Mouse (Mus musculus) c-Kit-positive CD71-negative TER-119-negative erythroid progenitor cells, embryonic 14.5 days (primary cell): ENCODE measurements around the gene Mmp11.
"Not testable (repeated sequence)": the region's sequence is repeated elsewhere in the genome, so short reads cannot be mapped to it uniquely, and the experiment has no call there.

Experiments
- DNase-seq: peaks from one replicate; pipeline ENCODE4 v3.0.0-alpha.2; 2013; ENCODE audit warnings: low read depth

Gene Mmp11

GRCm38 (mm10) chr10:75897373-75897772, 38.9 kb downstream of the Mmp11 start:
- DNase-seq = peak; percentile 36

DNA sequence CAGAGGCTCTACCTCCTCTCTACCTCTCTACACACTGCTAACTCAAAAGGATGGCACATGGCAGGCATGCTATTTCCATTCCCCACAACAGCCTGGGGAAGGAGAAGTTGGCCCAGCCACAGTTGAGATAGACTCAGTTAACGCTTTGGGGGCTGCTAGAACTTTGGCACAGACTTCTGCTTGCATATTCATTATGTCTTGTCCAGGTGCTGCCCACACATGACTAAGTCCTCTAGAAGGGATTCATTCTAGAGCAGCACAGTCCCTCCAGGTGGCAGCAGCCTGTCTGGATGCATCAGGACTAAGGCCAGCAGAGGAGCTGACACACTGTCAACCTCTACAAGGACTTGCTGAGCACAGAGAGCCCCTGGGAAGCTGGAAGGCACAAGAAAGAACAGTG, 40.1 kb downstream of the Mmp11 start:
- no peak for DNase-seq

DNA sequence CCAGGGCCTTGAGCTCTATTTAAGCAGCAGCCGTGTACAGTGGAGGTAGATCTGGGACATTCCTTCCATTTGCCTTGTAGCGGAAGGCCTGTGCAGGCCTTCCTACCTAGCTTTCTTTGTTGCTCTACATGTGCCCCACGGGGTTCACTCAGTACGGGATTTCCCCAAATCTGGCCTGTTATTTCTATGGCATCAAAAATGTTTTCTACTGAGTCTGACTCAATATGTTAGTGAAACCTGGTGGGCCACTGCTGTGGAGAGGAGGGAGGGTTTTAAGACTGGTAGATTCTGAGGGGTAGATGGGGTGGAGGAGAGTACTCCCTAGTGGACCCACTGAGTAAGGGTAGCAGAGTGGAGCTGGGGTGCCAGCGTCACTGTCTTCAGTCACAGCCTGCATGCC, 40.6 kb downstream of the Mmp11 start:
- DNase-seq = no peak

- DNase-seq = no peak
Measured at GRCm38 (mm10) chr10:75894601-75895000, 41.7 kb downstream of the Mmp11 start.

GRCm38 (mm10) chr10:75893089-75893750, 43.1 kb downstream of the Mmp11 start, which contains the start of gene Derl3:
Gene Derl3 (plus strand): TSS chr10:75893413.
- peak; percentile 96 for DNase-seq

- no peak for DNase-seq
Measured at GRCm38 (mm10) chr10:75889406-75890153, 46.7 kb downstream of the Mmp11 start.

DNA sequence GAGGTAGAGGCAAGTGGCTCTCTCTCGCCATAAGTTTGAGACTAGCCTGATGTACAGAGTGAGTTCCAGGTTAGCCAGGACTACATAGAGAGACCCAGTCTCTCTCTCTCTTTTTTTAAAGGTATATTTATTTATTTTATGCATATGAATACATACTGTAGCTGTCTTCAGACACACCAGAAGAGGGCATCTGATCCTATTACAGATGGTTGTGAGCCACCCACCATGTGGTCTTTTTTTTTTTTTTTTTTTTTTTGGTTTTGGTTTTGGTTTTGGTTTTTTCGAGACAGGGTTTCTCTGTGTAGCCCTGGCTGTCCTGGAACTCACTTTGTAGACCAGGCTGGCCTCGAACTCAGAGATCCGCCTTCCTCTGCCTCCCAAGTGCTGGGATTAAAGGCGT, 48.8 kb downstream of the Mmp11 start:
- DNase-seq = not testable (repeated sequence)

GRCm38 (mm10) chr10:75884742-75885141, 51.6 kb downstream of the Mmp11 start:
- no peak for DNase-seq

DNA sequence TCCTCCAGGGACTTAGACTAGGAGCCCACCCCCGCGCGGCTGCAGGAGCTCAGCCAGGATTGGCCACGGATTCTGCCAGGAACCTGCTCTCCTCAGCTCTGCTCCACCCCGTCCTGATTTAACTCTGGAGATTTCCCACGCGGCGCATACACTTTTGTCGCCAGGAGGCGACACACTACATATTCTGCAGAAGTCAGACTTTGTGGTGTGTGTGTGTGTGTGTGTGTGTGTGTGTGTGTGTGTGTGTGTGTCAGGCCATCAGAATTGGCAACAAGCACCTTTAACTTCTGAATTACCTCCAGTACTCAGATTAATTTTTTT, 53.1 kb downstream of the Mmp11 start:
- DNase-seq = peak; percentile 49

DNA sequence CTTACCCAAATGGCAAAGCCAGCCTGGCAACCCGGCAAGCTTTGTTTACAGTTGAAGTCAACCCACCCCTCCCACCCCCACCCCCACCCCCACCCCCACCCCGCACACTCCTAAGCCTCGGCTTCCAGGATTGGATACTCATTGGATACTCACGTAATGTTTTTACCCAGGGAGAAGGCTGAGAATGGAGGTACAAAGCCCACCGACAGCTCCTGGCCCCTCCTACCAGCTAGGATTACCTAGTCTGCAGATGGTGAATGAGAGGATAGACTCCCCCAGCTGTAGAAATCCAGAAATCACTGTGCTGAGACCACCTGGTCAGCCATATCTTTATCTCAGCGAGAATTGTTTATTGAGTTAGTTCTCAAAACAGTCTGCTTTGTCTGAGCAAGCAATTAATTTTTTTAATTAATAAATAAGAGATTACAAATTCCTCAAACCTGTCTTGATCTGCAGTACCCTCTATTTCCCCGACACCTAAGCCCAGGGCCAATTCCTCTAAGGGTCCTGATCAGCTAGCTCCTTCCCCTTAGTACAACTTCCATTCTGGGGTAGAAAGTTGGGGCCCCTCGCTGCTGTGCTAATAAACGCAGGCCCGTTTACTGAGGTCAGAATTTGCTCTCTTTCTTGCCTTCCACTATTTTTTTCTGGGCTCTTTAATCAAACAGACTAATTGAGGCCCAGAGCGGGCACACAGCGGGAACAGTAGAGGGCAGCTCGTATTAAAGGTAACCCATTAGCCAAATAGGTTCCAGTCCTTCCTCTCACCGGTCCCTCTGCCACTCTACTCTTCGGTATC, 53.7 kb downstream of the Mmp11 start:
- no peak for DNase-seq

GRCm38 (mm10) chr10:75881578-75882432, 54.5 kb downstream of the Mmp11 start:
- no peak for DNase-seq

DNA sequence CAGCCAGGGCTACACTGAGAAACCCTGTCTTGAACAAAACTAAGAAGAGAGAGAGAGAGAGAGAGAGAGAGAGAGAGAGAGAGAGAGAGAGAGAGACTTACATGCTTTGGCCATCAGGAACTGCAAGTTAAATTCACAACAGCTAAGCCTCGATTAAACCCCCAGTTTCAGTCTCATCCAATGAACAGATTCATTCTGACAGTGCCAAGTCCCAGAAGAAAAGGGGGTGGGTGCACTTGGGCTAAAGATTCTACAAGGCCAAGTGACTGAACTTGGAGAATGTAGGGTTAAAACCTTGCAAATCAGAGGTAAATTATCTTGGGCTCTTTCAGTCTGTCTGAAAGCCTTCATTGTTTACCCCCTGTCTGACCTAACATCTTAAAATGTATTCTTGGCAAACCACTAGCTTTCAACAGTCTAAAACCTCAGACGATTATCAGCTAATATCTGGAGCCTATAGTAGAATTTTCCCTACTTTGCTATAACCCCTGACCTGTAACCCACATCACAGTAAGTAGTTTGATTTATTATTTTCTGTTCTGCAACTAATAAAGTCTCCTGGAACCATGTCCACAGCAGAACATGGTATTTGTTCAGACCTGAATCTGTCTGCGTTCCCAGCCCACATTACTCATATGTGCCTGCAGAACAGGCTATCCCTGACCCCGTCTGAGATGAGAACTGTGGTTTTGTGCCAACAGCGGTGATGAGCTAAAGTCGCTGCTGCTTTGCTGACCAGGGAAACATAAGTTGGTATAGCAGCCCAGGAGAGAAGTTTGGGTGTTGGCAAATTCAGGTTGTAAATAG, 55.3 kb downstream of the Mmp11 start:
- DNase-seq = no peak

DNA sequence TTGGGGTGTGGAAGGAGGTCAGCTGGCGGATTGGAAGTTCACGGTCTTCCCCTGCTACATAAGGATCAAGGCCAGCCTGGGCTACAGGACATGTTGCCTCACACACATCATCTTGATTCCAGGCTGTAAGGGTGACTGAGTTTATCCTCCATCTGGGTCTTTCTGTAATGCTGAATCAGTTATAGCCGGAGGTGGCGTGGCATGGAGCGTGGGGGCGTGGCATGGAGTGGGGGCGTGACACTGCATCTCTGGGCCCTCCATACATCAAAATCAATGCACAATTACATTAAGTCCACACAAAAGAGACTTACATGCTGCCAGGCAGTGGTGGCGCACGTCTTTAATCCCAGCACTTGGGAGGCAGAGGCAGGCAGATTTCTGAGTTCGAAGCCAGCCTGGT, 55.9 kb downstream of the Mmp11 start:
- no peak for DNase-seq

GRCm38 (mm10) chr10:75878836-75879235, 57.5 kb downstream of the Mmp11 start:
- DNase-seq = no peak

DNA sequence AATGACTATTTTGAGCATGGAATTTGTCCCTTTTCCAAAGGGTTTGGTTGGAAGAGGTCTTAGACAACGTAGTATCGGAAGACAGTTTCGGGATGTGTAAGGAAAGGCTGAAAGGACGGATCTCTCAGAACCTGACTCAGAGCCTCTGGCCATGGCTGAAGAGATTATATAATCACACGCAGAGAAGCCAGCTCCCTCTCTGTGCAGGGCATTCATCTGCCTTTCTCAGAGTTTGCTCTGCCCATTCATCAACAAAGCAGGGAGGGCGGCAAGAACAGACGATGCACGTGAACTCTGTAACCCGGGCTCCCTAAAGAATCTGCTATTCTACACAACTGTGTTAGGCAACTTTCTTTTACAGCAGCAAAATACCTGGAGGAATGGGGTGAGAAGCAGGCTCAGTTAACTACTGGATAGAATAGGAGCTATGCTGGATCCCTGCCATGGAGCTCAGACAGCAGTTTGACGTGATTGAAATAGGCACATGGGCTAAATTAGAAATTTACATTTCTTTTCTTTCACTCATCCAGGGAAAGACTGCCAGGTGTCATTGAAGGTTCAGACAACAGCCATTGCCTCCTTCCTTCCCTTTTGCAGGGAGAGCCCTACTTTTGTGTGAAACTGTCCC, 62.6 kb downstream of the Mmp11 start:
- no peak for DNase-seq
